Mouse (Mus musculus) frontal cortex, adult (tissue): ENCODE results near the gene Ascl2.

Source experiments
- ATAC-seq: cut with Nextera tagmentation; 2 replicates; pipeline ENCODE4 v1.9.2; 2017; ENCODE audit warnings: mild to moderate bottlenecking, moderate library complexity, mixed read lengths; ENCODE audit not compliant: low TSS enrichment

The Ascl2 gene

GRCm38 (mm10) chr7:143002679-143003078 lies 33.6 kb upstream of the Ascl2 start:
- 0 out of 2 replicates have a peak, but pooled peaks have one; percentile 50 for ATAC-seq

- no peak for ATAC-seq
These were observed 28.5 kb upstream of the Ascl2 start for GRCm38 (mm10) chr7:142997403-142998150.

GRCm38 (mm10) chr7:142996998-142997397 lies 27.9 kb upstream of the Ascl2 start:
- no peak for ATAC-seq

- ATAC-seq: no peak
These were observed 26.7 kb upstream of the Ascl2 start for GRCm38 (mm10) chr7:142995630-142996338.

GRCm38 (mm10) chr7:142995004-142995403 lies 25.9 kb upstream of the Ascl2 start:
- no peak for ATAC-seq

- no peak for ATAC-seq
These were observed 18.7 kb upstream of the Ascl2 start for GRCm38 (mm10) chr7:142987718-142988117.

- no peak for ATAC-seq
These were observed 16.1 kb upstream of the Ascl2 start for GRCm38 (mm10) chr7:142985146-142985545.

- no peak for ATAC-seq
These were observed 12.8 kb upstream of the Ascl2 start for GRCm38 (mm10) chr7:142981908-142982307.

- ATAC-seq: peak; percentile 82
These were observed 918 bp downstream of the Ascl2 start for GRCm38 (mm10) chr7:142967884-142968808.

- no peak for ATAC-seq
These were observed 1.6 kb downstream of the Ascl2 start for GRCm38 (mm10) chr7:142967414-142967883.

- no peak for ATAC-seq
These were observed 9.3 kb downstream of the Ascl2 start for GRCm38 (mm10) chr7:142959752-142960151.

GRCm38 (mm10) chr7:142958817-142959216 lies 10.2 kb downstream of the Ascl2 start:
- no peak for ATAC-seq

- no peak for ATAC-seq
These were observed 13.0 kb downstream of the Ascl2 start for GRCm38 (mm10) chr7:142956018-142956417.

GRCm38 (mm10) chr7:142949568-142949967 lies 19.5 kb downstream of the Ascl2 start:
- ATAC-seq: no peak

GRCm38 (mm10) chr7:142937631-142938030 lies 31.4 kb downstream of the Ascl2 start:
- no peak for ATAC-seq

GRCm38 (mm10) chr7:142935708-142936107 lies 33.4 kb downstream of the Ascl2 start:
- ATAC-seq: no peak

GRCm38 (mm10) chr7:142932469-142932868 lies 36.6 kb downstream of the Ascl2 start:
- ATAC-seq: no peak

GRCm38 (mm10) chr7:142931028-142931427 lies 38.0 kb downstream of the Ascl2 start, which contains the start of gene Th:
TSS of gene Th (minus strand) at chr7:142931128.
- no peak for ATAC-seq

- no peak for ATAC-seq
These were observed 39.5 kb downstream of the Ascl2 start for GRCm38 (mm10) chr7:142929516-142929915.

GRCm38 (mm10) chr7:142927293-142927692 lies 41.8 kb downstream of the Ascl2 start:
- ATAC-seq: no peak
